Mouse (Mus musculus) lung, embryonic 16.5 days (tissue): Measurements from ENCODE around the gene Pknox1. TPM values are rescaled to one million over a fixed set of nuclear protein-coding genes. Genes with fewer than 3 reads are reported as not detected.

Experiments
- ATAC-seq: fragments of 200-750 bp; cut with Nextera tagmentation; 2 replicates; pipeline ENCODE4 v1.8.0; 2017; ENCODE audit warnings: low read depth, mild to moderate bottlenecking, moderate library complexity
- H3K27ac ChIP-seq: fragments of 300-500 bp; sonication (generic); 2 replicates; pipeline ENCODE4 v1.5.1; 2014; ENCODE audit warnings: mild to moderate bottlenecking, control low read depth, low read length
- H3K27me3 ChIP-seq: fragments of 300-500 bp; sonication (generic); 2 replicates; pipeline ENCODE4 v1.6.1; 2014; ENCODE audit warnings: low read depth, low read length, mixed read lengths; ENCODE audit not compliant: control insufficient read depth, insufficient read depth
- H3K36me3 ChIP-seq: fragments of 300-500 bp; sonication (generic); 2 replicates; pipeline ENCODE4 v1.6.1; 2014; ENCODE audit warnings: low read length; ENCODE audit not compliant: control insufficient read depth, insufficient read depth
- H3K4me1 ChIP-seq: fragments of 300-500 bp; sonication (generic); replicated peaks from 2 replicates; pipeline ENCODE4 v1.6.1; 2014; ENCODE audit warnings: low read length, mixed read lengths; ENCODE audit not compliant: control insufficient read depth, insufficient read depth
- H3K4me2 ChIP-seq: fragments of 300-500 bp; sonication (generic); 2 replicates; pipeline ENCODE4 v1.6.1; 2014; ENCODE audit warnings: low read depth, low read length, control low read depth
- H3K4me3 ChIP-seq: fragments of 300-500 bp; sonication (generic); 2 replicates; pipeline ENCODE4 v1.5.1; 2014; ENCODE audit warnings: mild to moderate bottlenecking, low read length, control low read depth
- H3K9ac ChIP-seq: fragments of 300-500 bp; sonication (generic); 2 replicates; pipeline ENCODE4 v1.6.1; 2014; ENCODE audit warnings: low read length, control low read depth
- H3K9me3 ChIP-seq: fragments of 300-500 bp; sonication (generic); 2 replicates; pipeline ENCODE4 v1.6.1; 2016; ENCODE audit warnings: low read length; ENCODE audit not compliant: control insufficient read depth
- WGBS: fragments of 180-500 bp; shearing (Covaris S2); extraction: QIAGEN DNeasy Blood & Tissue Kit; methylation state at CpG from one replicate; pipeline ENCODE4 v1.1.7; 2014; 5-methylcytosine and 5-hydroxymethylcytosine counted together
- polyA plus RNA-seq: library from polyadenylated mRNA; unstranded; fragments of >200 nt; fragmentation: Nextera tagmentation; extraction: Ambion mirVana; gene quantifications from 2 replicates; pipeline ENCODE4 v1.2.1, GENCODE M21; 2015

The Pknox1 gene
- polyA plus RNA-seq, 1 experiment from 2014 or later, result 44.1 TPM

DNA sequence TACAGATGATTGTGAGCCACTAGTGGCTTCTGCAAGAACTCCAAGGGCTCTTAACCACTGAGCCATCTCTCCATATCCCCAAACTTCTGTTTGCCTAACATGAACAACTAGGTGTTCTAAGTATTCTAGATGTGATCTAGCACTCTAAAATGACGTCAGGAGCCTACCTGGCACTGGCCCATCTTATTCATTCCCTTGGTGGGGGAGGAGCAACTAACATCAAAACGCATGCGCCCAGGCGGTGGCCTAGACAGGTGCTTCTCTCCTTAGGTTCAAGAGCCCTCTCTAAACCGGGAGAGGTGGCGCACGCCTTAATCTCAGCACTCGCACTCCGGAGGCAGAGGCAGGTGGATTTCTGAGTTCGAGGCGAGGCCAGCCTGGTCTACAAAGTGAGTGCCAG lies 71.2 kb downstream of the Pknox1 start:
- WGBS, result 47% methylated on average over 11 of the region's 11 CpGs
- Histone ChIP-seq H3K27me3 (peaks cover 7% of the 10 kb centered on the region), H3K27ac (no peak overlapping the region), H3K4me3 (no peak overlapping the region), H3K4me1 (peaks cover 13% of the 10 kb centered on the region), H3K9me3 (no peaks in the 10 kb centered on the region), H3K36me3 (no peaks in the 10 kb centered on the region), H3K9ac (no peak overlapping the region), H3K4me2 (peak overlapping the region; percentile 94)
- no peak for ATAC-seq

DNA sequence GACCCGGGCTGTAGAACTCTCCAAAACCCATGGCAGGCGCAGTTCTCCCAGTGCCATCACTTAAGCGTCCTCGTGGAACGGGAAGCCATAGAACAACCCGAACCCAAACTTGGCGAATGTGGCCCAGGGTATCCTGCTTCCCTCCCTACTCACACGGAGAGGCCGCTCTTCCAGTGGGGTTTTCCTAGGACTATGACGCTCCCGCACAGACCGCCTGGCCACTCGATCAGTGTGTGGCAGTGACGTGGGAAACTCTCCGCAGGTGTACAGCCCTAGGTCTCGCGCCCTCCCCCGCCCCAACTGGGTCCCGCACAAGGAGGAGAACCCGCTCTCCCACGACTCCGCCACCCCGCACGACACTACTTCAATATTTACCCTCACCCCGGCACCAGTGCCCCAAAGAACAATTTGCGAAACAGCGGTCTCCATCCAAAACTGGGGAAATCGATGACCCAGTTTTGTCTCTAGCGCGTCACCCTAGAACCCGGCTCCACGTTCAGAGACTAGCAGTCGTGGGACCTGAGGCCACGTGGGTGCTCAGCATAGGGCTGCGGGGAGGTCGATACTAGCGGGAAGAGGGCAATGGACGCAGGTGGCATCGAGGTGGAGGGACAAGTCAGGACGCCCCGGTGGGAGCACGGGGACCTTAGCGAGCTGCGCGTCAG lies 71.9 kb downstream of the Pknox1 start:
- H3K36me3 ChIP-seq, result no peaks in the 10 kb centered on the region
- peak overlapping the region; percentile 94 for H3K4me2 ChIP-seq
- no peaks in the 10 kb centered on the region for H3K9me3 ChIP-seq
- peak; percentile 34 for ATAC-seq
- no peak overlapping the region for H3K27ac ChIP-seq
- H3K27me3 ChIP-seq, result peaks cover 7% of the 10 kb centered on the region
- peak overlapping the region; percentile 58 for H3K4me3 ChIP-seq
- H3K4me1 ChIP-seq, result peaks cover 13% of the 10 kb centered on the region
- 4% methylated on average over 45 of the region's 45 CpGs for WGBS
- peak overlapping the region; percentile 61 for H3K9ac ChIP-seq

DNA sequence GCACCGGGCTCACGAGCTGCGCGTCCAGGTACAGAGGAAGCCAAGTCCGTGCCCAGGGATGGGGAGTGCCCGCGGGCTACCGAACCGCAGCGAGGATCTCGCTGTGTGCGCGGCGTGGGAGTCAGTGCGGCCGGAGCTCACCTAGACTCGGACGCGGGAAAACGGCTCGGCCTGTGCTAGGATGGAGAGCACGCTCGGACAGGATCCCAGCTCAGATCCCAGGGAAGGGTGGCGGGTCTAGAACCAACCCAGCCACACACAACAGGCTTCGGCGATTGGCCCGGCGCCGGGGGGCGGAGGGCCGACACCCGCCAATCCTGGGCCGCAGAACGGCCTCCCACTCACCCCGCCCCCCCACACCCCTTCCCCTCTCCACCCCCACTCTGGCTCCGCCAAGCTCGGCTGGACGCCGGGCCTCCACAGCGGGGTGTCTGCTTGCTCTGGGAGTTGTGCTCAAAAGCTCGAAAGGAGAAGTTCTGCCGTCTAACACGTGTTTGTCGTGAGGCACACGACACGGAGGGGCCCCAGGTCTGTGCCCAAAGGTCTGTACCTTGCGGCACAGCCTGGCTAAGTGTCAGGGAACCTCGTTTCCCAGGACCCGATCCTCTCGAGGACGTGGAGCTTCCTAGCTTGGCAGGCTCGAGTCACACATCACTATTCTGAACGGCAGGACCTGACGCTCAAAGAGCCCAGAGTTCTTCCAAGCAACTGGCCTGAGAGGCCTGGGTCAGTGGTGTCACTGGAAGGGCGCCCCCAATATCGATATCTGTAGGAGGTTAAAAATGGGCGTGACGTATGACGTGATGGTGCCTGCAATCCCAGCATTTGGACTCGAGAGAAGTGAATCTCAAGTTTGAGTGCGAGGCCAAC lies 72.6 kb downstream of the Pknox1 start, which contains the start of gene Cbs:
Cbs (minus strand) TSS at position 297 of the 870 bp plus-strand sequence.
- WGBS, result 2% methylated on average over 55 of the region's 61 CpGs
- ATAC-seq, result peak; percentile 97
- Histone ChIP-seq H3K9ac (peak within 1 kb of the TSS; percentile 61), H3K9me3 (no peaks in the 10 kb centered on the region), H3K4me1 (peaks cover 13% of the 10 kb centered on the region), H3K27me3 (peaks cover 7% of the 10 kb centered on the region), H3K4me2 (peak within 1 kb of the TSS; percentile 94), H3K36me3 (no peaks in the 10 kb centered on the region), H3K27ac (peak within 1 kb of the TSS; percentile 51; the same call in 1 of the 2 replicates), H3K4me3 (peak within 1 kb of the TSS; percentile 58)

DNA sequence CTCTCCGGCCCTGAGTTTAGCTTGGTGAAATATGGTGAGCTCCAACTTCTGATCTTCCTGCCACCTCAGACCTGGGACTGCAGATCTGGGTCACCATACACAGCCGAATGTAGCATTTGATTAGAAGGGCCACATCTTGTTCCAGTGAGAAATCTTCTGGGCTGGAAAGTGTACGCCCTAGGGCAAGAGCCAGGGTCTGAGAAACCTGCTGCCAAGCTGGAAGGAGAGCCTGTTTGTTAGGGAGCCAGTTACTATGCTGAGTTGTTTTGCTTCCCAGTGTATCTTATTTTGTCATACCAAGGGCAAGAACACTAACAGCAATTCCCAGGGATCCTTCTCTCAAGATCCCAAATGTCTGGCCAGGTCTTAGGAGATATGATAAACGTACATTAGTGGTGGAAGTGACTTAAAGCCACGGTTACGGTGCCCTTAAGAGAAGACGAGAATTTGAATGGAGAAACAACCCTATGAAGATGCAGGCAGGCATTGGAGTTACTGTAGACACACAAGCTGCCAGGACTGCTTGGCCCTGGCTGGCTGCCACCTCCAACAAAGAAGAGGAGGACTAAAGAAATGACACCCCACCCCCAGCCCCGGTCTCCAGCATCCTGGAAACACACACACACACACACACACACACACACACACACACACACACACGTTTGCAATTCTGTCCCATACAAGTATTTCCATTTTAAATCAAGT lies 73.5 kb downstream of the Pknox1 start:
- H3K9me3 ChIP-seq, result no peaks in the 10 kb centered on the region
- peak overlapping the region; percentile 94 for H3K4me2 ChIP-seq
- peak overlapping the region; percentile 51; the same call in 1 of the 2 replicates for H3K27ac ChIP-seq
- no peak for ATAC-seq
- no peaks in the 10 kb centered on the region for H3K36me3 ChIP-seq
- H3K4me1 ChIP-seq, result peaks cover 13% of the 10 kb centered on the region
- WGBS, result 41% methylated on average over 9 of the region's 9 CpGs
- H3K27me3 ChIP-seq, result peaks cover 7% of the 10 kb centered on the region
- H3K4me3 ChIP-seq, result no peak overlapping the region
- H3K9ac ChIP-seq, result no peak overlapping the region

DNA sequence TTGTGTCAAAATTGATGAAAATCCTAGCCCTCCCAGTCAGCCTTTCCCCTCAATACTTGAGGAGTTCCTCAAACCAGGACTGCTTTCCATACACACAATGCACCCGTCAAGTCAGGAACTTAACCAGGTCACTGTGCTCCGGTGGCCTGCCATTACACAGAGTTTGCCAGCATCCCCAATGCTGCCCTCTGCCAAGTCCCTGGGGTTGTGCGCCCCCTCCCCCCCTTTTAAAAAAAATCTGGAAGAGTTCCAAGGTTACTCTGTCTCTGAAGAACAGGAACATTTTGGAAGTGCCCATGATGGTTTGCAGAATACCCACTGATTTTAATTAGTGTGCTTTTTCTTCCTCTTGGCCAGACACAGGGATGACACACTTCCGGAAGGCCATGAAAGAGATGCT lies 75.1 kb downstream of the Pknox1 start:
- 46% methylated on average over 4 of the region's 4 CpGs for WGBS
- Histone ChIP-seq H3K4me3 (no peak overlapping the region), H3K4me1 (peaks cover 13% of the 10 kb centered on the region), H3K27ac (no peak overlapping the region), H3K9me3 (no peaks in the 10 kb centered on the region), H3K4me2 (no peak overlapping the region), H3K9ac (no peak overlapping the region), H3K36me3 (no peaks in the 10 kb centered on the region), H3K27me3 (peaks cover 7% of the 10 kb centered on the region)
- ATAC-seq, result no peak

- no peak for ATAC-seq
- WGBS, result 44% methylated on average over 8 of the region's 8 CpGs
- H3K27ac ChIP-seq, result no peak overlapping the region
- H3K4me2 ChIP-seq, result no peak overlapping the region
- H3K4me1 ChIP-seq, result peaks cover 7% of the 10 kb centered on the region
- no peak overlapping the region for H3K9ac ChIP-seq
- no peaks in the 10 kb centered on the region for H3K9me3 ChIP-seq
- no peaks in the 10 kb centered on the region for H3K27me3 ChIP-seq
- H3K4me3 ChIP-seq, result no peak overlapping the region
- H3K36me3 ChIP-seq, result peaks cover 10% of the 10 kb centered on the region
Measured at GRCm38 (mm10) chr17:31642331-31642730, 77.8 kb downstream of the Pknox1 start.

DNA sequence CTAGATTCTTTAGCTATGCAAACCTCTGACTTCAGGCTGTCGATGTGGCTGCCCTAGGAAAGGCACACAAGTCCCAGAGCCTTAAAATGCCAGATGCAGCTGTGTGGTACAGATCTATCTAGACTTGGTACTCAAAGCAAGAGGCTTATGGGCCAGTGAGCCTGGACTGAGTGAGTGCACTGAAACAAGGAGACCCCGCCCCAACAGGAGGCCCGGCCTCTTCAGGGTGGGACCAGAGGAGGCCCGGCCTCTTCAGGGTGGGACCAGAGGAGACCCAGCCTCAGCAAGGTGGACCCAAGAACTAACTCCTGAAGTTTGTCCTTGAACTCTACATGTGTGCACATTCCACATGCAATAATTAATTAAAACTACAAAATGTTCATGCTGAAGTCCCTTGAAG lies 78.4 kb downstream of the Pknox1 start:
- peaks cover 3% of the 10 kb centered on the region; the same call in 1 of the 2 replicates for H3K4me1 ChIP-seq
- WGBS, result 62% methylated on average over 4 of the region's 4 CpGs

DNA sequence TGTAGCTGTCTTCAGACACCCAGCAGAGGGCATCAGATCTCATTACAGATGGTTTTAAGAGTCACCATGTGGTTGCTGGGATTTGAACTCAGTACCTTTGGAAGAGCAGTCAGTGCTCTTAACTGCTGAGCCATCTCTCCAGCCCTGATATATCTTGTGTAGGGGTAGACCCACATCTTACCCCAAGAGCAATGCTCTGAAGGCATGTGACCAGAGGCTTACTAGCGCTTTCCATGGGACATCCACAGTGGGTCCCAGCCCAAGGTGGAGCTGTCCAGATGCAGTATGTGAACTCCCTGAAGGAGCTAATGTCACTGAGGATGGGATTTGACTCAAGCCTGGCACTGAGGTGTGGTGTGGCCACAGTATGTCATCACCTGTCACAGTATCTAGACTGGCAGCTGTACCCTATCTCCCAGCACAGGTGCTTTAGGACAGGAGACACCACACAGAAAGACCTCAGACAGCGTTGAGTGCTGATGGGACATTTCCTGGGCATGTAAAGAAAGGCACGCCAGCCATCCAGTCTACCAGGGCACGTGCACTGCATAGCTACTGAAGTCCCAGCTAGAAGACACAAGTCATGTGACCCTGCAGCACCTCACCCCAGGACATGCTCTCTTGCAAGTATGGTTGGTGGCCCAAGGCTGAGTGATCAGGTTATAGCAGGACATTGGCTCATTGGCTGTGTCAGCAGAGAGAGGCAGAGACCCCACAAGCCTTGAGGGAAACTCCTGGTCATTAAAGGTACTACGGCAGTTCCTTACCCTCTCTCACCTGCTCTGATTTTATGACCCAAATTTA lies 81.9 kb downstream of the Pknox1 start:
- no peak overlapping the region for H3K4me2 ChIP-seq
- H3K4me3 ChIP-seq, result no peak overlapping the region
- H3K4me1 ChIP-seq, result no peaks in the 10 kb centered on the region
- H3K9me3 ChIP-seq, result no peaks in the 10 kb centered on the region
- no peak for ATAC-seq
- H3K27ac ChIP-seq, result no peak overlapping the region
- H3K36me3 ChIP-seq, result peaks cover 43% of the 10 kb centered on the region
- no peaks in the 10 kb centered on the region for H3K27me3 ChIP-seq
- WGBS, result 92% methylated on average over 5 of the region's 5 CpGs
- H3K9ac ChIP-seq, result no peak overlapping the region

More for the DNA sequence above, 78.4 kb downstream of the Pknox1 start:
- peaks cover 16% of the 10 kb centered on the region for H3K36me3 ChIP-seq
- H3K9me3 ChIP-seq, result no peaks in the 10 kb centered on the region
- no peaks in the 10 kb centered on the region for H3K27me3 ChIP-seq
- H3K27ac ChIP-seq, result no peak overlapping the region
- H3K9ac ChIP-seq, result no peak overlapping the region
- H3K4me3 ChIP-seq, result no peak overlapping the region
- no peak overlapping the region for H3K4me2 ChIP-seq
- ATAC-seq, result no peak
